Mouse (Mus musculus) kidney, postnatal 10 days (tissue): ENCODE measurements at regions not wholly inside any gene's neighbourhood (a gene's known extent, or its start where the extent isn't known, plus 50 kb on each side); places are given as distances from the start of the nearest gene placed in this dataset.
"Not testable (repeated sequence)": the region's sequence is repeated elsewhere in the genome, so short reads cannot be mapped to it uniquely, and the experiment has no call there.

Experiments
- DNase-seq: peaks from one replicate; pipeline ENCODE4 v3.0.0; 2021; ENCODE audit warnings: mixed read lengths

DNA sequence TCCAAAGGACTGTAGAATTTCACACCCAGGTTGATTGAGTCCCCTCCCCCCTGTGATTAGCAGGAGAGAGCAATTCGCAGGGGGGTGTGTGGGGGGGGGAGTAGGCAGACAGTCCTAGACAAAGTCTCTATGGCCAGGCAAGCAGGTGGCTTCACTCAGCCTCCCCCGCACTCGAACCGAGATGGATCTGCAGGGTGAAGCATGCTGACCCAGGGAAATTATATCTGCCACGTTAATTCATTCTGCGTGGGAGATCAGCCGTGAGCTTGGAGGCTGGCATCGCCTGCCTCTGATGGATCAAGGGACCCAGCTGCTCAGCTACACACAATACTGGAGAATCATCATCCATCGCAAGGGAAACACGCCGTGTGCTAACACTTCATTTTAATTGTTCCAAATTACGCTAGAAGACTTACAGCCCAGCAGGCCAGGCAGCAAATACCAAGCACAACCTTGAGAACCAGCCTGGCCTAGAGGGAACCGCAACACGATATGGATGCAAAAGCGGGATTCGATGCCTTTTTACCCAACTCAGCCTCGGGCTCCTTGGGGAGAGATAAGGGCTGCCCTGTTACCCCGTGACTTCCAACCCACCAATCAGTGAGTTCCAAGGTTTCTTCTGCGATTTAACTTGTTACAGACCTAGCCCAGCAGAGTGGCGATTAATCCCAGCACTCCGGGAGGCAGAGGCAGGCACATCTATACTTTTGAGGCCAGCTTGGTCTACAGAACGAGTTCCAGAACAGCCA, 137.7 kb upstream of the Top1 start:
- DNase-seq, result peak; percentile 64

DNA sequence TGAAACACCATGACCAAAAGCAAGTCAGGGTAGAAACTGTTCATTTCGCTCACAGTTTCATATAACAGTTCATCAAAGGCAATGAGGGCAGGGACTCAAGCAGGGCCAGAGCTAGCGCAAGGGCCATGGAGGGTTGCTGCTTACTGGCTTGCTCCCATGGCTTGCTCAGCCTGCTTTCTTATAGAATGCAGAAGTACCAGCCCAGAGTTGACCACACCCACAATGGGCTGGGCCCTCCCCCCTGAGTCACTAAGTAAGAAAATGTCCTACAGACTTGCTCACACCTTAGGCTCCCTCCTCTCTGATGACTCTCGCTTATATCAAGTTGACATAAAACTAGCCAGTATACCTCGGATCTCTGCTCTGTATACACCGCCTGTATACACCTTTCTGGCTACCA, 135.5 kb upstream of the Top1 start:
- DNase-seq, result no peak

DNA sequence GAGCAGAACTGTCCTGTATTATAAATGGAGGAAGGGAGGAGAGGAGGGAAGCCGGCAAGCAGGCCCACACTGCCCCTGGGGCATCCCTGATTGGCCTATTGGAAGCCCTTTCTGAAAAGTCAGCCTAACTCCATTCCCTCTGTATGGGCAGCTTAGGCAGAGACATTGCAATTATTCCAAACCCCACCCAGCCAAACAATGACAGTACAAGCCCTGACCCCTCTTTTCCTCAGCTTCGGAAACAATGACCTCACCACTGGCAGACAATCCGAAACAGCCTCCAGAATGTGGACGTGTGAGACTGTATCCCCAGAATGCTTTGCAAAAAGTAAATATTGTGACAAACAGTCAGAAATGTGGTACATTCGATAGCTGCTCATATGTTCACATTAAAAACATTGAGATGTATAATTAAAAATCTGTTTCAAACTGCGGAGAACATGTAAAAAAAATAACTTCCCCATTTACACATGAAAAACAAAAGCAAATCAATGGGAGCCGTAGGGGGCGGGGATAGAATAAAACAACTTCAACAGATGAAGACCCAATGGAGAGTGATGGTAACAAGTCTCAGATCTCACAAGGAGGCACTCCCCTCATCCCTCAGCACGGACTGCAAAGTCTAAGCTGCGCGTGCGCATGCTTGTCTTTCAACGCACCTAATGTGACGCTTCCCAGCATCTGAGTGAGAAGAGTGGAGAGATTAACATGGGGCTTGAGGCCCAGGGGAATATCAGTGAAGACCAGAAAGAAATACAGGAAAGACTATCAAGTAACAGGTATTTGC, 134.9 kb upstream of the Top1 start:
- DNase-seq, result no peak

DNA sequence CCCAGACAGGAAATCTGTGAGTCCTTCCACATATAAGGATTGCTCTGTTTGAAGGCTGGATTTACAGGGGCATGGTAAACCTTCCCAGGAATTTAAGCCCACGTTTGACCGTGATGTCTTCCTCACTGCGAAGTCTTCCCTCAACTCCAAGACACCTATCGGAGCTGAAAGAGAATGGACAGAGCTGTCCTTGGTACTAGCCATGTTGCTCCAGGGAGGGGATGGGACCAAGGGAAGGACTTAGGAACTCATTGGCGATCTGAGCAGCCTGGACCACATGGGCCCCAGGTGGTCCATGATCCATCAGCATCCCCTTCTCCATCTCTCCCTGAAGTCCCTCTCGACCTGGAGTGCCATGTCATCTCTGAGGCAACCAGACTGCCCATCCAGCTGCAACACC, 130.1 kb upstream of the Top1 start:
- DNase-seq, result no peak

DNA sequence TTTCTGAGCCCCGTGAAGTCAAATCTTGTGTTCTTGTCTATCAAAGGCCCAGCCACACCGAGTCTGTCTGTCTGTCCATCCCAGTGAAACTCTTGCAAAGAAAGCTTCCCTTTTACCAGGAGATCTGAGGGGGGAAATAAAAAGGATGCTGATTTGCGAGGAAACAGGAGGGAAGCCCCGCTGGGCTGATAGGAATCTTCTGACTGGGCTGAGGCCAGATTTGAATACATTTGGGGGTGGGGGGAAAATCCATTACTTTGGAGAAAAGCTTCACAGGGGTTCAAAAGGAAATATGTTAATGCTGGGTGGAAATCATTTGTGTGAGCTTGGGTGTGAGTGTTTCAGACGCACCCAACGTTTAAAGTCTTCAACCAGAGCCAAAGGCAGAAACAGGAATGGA, 129.2 kb upstream of the Top1 start:
- no peak for DNase-seq

DNA sequence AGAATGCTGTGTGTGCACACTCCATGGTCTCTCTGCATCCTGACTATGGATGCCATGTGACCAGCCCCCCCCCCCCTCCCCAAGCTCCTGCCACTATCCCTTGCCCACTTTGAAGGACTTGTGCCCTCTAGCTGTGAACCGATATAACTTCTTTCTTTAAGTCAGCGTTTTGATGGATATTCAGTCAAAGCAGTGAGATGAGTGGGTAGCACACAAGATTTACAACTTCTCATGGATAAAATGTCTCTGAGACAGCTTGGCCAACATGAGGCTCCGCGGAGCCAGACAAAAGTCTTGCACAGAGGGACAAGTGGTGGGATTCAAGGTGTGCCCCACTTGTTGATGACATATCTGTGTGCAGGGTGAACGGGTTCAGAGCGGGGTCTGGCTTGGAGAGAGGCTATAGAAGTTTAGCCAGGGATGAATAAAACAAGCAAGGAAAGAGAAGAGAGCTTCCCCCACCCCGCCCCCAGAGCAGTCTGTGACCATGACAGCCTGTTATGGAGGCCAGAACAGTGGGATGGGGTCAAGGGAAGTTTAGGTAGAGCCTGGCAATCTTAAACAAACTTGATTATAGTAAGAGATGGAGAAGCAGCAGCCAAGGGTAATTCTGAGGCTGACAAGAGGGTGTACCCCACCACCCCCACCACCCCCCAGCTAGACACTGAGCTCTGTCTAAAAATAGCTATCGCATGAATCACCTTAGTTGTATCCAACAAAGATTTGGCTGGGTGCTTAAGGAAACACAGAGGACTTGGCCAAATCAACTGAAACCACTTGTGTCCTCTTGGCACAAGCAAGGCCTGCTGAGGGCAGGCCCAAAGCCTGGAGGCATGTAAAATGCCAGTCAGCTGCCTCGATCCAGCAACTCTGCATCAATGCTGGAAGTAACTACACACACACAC, 120.1 kb upstream of the Top1 start:
- no peak for DNase-seq

DNA sequence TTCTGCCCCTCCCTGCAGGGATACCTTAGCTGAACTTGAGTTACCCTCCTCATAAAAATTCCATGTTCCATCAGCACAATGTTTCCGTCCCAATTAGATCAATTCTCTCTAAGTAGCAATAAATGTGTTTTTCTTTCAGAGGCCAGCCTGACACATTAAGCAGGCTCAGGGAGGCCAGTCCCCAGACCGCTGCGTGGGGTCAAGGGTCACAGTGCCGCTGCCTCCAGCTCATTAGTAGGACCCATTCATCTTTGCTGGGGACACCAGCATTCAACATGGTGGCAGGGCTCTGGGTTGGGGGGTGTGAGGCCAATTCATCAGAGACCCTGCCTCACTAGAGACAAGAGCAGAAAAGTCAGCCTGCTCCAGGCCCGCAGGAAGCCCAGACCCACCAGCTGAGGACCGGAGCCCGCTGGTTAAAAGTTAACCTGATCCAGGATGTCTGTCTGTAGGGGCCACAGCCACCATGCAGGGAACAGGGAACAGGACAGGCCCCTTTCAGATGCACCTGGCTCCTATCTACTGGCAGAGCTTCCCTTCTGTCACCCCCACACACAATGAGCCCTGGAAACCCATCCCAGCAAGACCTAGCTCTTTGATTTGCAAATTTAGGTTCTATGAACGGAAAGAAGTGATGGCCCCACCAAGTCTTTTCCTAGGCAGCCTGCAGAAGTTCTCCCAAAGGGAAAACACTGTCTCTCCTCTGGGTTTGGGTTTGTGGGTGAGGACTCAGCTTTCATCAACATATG, 119.1 kb upstream of the Top1 start:
- peak; percentile 40 for DNase-seq

DNA sequence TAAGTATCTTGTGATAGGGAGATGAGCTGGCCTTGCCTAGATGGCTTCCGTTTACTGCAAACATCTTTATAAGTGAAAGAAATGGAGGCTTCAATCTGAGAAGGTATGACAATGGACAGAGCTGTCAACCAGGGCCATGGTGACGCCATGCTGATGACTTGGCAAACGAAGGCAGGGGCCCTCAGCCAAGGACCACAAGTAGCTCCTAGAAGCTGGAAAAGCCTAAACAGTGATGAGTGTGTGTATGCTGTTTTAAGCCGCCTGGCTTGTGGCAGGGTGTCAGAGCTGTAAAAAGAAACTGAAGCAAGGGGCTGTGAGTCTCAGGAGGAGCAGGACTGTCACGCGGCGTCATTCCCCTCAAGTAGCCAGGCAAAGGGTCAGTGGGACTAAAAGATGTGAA, 116.4 kb upstream of the Top1 start:
- DNase-seq, result no peak

DNA sequence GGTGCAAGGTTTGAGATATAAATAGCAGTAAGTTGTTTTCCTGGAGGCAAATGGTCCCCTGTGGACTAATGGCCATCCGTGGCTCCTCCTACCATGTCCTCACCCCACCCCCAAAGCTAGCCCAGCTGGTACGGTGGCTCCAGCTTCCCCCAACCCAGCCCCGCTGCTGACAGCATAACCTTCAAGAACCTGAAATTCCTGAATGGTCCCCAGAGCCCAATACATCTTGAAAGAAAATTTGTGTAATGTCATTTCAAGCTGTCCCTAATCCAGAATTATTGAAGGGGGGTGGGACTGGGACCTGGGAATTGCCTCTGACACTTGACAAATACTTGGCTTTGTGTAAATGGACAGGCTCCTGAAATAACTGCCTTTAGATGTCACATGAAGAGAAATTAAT, 115.3 kb upstream of the Top1 start:
- DNase-seq, result peak; percentile 40

DNA sequence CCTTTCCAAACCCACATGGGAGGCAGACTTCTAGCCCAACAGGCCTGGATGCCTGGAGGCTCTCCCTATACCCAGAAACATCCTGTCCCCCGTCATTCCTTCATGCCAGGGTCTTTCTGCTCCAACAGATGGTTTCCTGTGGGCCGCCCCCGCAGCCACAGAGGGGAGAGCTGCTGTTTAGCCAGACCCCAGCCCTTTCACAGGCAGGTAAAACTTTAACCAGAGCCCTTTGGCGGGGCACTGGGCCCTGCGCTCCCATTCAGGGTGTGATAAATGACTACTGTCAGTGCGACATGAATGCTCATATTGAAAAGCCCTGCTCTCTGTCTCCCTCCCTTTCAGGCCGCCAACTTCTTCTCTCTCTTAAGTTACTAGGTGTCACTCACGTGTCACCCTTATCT, 108.4 kb upstream of the Top1 start:
- DNase-seq, result no peak

DNA sequence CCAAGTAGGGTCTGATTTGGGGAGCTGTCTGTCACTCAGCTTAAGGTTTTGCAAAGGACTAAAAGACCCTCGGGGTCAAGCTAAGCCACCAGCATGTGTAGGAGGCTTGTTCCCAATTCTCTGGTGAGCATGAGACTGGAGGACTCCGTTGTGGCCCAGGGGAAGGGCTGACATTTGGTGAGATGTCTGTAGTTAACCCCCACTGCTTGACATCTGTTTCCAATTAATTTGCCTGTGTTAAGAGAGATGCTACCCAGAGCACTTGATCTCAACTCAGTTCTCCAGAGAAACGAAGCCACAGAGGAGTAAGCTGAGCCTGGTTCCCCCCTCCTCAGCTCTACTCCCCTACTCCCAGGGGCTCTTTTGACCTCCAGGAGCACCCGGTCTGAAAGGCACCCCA, 100.2 kb upstream of the Top1 start:
- no peak for DNase-seq

DNA sequence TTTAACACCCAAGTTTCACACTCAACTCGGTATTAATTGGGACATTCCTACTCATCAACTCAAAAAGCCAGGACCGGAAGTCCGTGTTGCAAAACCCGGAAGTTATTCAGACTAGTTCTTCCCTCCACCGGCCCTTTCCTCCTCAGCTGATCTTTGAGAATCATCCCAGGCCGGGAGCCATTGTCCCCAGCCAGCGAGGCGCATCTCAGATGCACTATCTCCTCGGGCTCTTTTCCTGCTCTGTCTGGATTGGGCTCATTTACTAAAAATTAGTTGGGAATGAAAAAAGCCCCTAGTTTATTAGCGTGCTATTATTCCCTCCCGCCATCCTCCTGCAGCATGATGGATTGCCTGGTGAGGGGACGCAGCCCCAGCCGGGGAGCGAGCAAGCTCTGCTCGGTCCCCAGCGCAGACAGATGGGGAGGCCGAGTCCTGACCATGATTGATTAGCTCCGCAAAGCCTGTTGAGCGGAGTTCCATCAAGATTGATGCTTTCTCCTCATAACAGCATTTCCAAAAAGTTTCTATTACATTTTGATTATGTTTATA, 93.5 kb upstream of the Top1 start:
- no peak for DNase-seq

DNA sequence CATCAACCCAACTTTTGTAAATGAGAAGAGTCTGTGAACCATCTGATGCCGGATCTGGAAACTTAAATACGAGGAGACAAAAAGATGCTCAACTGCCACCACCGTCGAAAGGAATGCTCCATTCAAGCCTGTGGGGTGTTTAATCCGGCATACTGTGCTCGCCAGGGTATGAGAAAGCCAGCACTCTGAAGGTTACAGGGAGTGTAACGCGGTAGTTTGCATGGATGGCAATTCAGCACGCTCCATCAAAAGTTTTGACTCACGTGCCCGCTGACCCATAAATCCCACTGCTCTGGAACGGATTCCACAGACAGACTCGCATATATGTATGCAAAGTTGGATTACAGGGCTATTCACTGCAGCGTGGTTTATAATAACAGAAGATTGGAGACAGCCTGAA, 84.0 kb upstream of the Top1 start:
- DNase-seq, result no peak

DNA sequence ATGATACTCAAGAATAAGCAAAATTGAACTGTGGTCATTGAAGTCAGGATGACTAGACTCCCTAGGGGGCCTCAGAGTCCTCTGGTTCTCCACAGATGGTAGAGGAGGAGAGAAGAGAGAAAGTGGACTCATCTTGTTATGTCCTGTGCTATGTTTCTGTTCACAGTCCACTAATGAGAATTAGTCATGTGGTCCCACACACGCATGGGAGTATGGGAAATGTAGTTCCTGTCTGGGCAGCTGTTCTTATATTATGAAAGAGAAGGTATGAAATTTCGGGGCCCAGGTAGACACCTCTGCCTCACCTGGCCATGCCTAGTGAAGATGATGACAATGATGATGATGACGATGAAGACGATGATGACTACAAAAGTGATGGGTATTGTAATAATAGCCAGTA, 77.9 kb upstream of the Top1 start:
- no peak for DNase-seq

DNA sequence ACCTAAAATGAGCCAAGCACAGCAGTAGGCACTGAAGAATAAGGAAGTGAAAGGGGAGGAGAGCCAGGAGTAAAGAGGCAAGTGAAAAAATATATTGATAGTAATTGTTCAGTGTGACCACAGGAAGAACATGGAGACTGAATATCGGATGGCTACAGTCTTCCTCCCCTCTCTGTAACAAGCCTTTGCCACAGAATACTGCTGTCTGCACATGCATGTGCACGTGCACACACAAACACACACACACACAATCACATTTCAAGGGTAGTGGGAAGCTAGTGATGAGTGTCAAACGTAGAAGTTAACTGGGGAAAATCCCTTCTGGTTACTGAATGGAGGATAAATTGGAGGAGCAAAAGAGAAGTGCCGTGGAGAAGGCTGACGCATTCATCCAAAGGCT, 76.2 kb upstream of the Top1 start:
- no peak for DNase-seq

DNA sequence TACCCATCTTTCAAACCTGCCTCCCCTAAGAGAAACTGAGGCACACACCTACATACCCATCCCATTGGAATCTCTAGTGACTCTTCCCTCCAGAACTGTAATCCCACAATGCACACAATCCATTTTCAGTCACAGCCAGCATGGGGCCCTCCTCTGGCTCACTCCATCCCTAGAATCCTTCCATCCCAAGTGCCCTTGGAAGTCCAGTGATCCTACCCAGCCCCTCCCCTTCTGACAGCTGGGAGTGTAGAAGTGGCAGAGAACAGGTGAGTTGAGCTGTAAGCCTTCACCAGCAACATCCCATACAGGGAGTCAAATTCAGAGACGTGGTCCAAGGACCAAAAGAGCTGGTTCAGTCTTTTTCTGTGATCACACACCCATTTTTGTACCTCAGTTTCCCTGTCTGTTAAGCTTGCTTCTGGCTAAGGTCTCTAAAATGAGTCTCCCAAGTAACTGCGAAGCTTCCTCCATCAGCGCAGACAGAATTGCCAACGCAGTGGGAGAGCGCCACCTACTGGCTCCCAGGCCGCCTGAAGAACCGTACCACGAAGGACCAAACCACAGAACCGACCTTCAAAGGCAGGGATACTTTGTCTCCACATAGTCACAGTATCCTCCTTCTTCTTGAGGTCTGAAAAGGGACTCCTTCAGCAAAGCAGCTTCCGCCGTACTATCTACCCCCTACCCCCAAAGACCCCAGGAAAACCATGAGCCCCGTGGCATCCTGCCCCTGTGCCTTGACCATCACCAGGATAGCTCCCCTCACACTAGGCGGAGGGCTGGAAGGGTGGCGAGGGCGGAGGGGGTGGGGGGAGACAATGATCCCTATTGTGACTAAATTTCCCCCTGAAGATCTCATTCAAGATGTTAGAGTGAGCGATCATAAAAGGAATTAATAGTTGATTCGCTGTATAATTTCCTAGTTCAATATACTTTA, 67.0 kb upstream of the Top1 start:
- peak; percentile 93 for DNase-seq

DNA sequence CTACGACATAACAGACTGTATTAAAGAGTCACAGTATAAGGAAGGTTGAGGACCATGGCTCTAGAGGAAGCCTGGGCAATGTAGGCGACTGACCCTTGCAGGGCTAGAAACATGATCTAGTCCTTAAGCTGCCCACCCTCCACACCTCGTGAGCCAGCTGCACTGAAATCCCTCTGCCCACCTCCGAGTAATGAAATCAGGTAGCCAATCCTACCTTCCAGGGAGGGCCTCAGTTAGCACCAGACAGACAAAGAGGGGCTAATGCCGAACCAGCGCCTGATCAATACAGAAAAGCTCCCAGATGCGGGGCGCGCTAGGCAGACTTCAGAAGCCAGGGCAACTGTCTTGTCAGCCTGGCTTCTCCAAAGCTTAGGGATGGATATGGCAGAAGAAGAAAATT, 65.4 kb upstream of the Top1 start:
- no peak for DNase-seq

DNA sequence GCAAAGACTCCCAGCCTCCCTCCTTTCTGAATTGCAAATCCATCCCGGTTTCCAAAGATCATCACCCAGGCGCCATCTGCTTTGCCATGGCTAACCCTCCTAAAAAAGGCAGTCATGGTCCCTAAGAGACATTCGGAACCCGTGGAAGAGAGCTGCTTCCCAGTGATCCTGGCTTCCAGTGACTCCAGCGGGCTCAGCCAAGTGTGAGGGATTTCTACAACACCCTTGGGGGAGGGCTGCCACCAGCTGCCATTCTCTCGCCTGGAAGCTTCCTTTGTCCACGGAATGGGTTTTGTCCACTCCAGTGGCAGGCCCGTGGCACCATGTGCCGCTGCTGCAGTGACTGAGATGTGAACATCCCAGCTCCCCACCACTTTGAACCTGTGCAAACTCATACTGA, 64.7 kb upstream of the Top1 start:
- no peak for DNase-seq

DNA sequence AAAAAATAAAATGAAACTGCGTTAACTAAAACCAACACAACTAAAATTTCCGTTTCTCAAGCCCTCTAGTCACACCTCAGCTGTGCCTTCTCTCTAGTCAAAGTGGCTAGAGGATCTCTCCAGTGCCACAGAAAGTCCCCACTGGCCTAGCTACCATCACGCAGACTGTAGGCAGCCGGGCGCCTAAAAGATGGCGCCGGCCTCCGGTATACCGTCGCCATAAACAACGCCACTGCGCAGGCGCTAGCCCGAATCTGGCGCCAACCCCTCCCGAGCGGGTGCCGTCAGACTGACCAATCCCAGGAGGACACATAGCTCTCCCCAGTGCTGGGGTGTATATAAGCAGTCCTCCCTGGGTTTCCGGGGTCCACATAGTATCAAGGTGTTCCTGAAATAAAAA, 62.7 kb upstream of the Top1 start:
- not testable (repeated sequence) for DNase-seq

DNA sequence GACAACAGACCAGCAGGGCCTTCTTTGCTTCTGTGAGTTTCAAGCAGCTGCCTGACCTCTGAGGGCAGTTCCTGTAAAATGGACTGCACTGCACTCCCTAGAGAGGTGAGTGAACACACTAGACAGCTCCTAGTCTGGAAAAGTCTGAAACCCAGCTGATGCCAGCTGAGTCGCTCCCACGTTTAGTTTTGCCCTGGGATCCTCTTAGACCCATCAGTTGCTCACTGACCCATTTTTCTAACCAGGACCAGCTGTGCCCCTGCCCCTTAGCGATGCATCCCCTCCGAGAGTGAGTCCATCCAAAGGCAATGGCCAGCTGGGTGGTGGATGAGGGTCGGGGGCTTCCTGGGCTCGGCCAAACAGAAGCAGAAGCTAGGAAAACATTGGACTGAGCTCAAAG, 62.2 kb upstream of the Top1 start:
- no peak for DNase-seq

DNA sequence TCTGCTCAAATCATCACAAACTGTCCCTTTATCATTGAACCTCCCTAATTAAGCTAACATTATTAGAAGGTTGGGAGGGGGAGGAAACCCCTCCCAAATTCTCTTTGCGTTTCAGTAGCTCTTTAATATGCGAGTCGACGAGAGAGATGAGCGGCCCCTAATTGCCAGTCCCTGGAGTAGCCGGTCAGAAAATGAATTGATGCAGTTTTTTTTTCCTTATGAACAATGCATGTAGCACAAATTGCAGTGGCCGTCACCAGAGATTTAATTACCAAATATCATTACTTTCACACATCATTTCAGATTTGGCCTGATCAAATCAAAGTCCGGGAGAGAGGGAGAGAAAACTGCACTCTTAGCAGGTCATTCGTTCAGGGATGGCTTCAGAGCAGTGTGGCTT, 61.1 kb upstream of the Top1 start:
- no peak for DNase-seq
